Mouse (Mus musculus): Measurements from ENCODE around the gene Lrrc10b. TPM values are rescaled to one million over a fixed set of nuclear protein-coding genes. Genes with fewer than 3 reads are reported as not detected.

Lrrc10b gene
- not detected in 2 replicates for polyA plus RNA-seq (2012; ENCODE audit: insufficient read depth, insufficient read length, missing spikeins)

- H3K4me1 ChIP-seq (ENCODE audit: control insufficient read depth, insufficient read depth, insufficient read length, low read length): no peaks in the 10 kb centered on the region
- peak within 1 kb of the TSS; percentile 41 for H3K4me3 ChIP-seq (ENCODE audit: insufficient read depth, low read depth, low read length)
- H3K27ac ChIP-seq (replicated peaks; ENCODE audit: low read depth, low read length): no peak within 1 kb of the TSS
Observed at GRCm38 (mm10) chr19:10456752-10457483, at the start of gene Lrrc10b. Gene Lrrc10b, minus strand, starts transcription at chr19:10457473.

GRCm38 (mm10) chr19:10502571-10502970 lies 45.3 kb upstream of the Lrrc10b start:
- Histone ChIP-seq H3K4me3 (ENCODE audit: insufficient read depth, low read depth, low read length) (no peak overlapping the region), H3K27ac (replicated peaks; ENCODE audit: low read depth, low read length) (no peak overlapping the region), H3K4me1 (ENCODE audit: control insufficient read depth, insufficient read depth, insufficient read length, low read length) (no peaks in the 10 kb centered on the region)

GRCm38 (mm10) chr19:10500581-10500980 lies 43.3 kb upstream of the Lrrc10b start:
- no peaks in the 10 kb centered on the region for H3K4me1 ChIP-seq (ENCODE audit: control insufficient read depth, insufficient read depth, insufficient read length, low read length)
- no peak overlapping the region for H3K4me3 ChIP-seq (ENCODE audit: insufficient read depth, low read depth, low read length)
- no peak overlapping the region for H3K27ac ChIP-seq (replicated peaks; ENCODE audit: low read depth, low read length)

GRCm38 (mm10) chr19:10497512-10498160 lies 40.4 kb upstream of the Lrrc10b start:
- Histone ChIP-seq H3K4me3 (ENCODE audit: insufficient read depth, low read depth, low read length) (no peak overlapping the region), H3K27ac (replicated peaks; ENCODE audit: low read depth, low read length) (no peak overlapping the region), H3K4me1 (ENCODE audit: control insufficient read depth, insufficient read depth, insufficient read length, low read length) (no peaks in the 10 kb centered on the region)

GRCm38 (mm10) chr19:10496976-10497375 lies 39.7 kb upstream of the Lrrc10b start:
- H3K4me3 ChIP-seq (ENCODE audit: insufficient read depth, low read depth, low read length): no peak overlapping the region
- H3K27ac ChIP-seq (replicated peaks; ENCODE audit: low read depth, low read length): no peak overlapping the region
- no peaks in the 10 kb centered on the region for H3K4me1 ChIP-seq (ENCODE audit: control insufficient read depth, insufficient read depth, insufficient read length, low read length)

- Histone ChIP-seq H3K27ac (replicated peaks; ENCODE audit: low read depth, low read length) (no peak overlapping the region), H3K4me3 (ENCODE audit: insufficient read depth, low read depth, low read length) (no peak overlapping the region), H3K4me1 (ENCODE audit: control insufficient read depth, insufficient read depth, insufficient read length, low read length) (no peaks in the 10 kb centered on the region)
Observed at GRCm38 (mm10) chr19:10495670-10496069, 38.4 kb upstream of the Lrrc10b start.

- Histone ChIP-seq H3K27ac (replicated peaks; ENCODE audit: low read depth, low read length) (no peak overlapping the region), H3K4me1 (ENCODE audit: control insufficient read depth, insufficient read depth, insufficient read length, low read length) (no peaks in the 10 kb centered on the region), H3K4me3 (ENCODE audit: insufficient read depth, low read depth, low read length) (no peak overlapping the region)
Observed at GRCm38 (mm10) chr19:10486264-10486738, 29.0 kb upstream of the Lrrc10b start.

GRCm38 (mm10) chr19:10482703-10483102 lies 25.4 kb upstream of the Lrrc10b start, which contains the start of gene Ppp1r32:
Gene Ppp1r32, minus strand, starts transcription at chr19:10482928.
- Histone ChIP-seq H3K4me1 (ENCODE audit: control insufficient read depth, insufficient read depth, insufficient read length, low read length) (no peaks in the 10 kb centered on the region), H3K27ac (replicated peaks; ENCODE audit: low read depth, low read length) (no peak within 1 kb of the TSS), H3K4me3 (ENCODE audit: insufficient read depth, low read depth, low read length) (no peak within 1 kb of the TSS)

GRCm38 (mm10) chr19:10479541-10479940 lies 22.3 kb upstream of the Lrrc10b start:
- H3K27ac ChIP-seq (replicated peaks; ENCODE audit: low read depth, low read length): no peak overlapping the region
- H3K4me3 ChIP-seq (ENCODE audit: insufficient read depth, low read depth, low read length): no peak overlapping the region
- no peaks in the 10 kb centered on the region for H3K4me1 ChIP-seq (ENCODE audit: control insufficient read depth, insufficient read depth, insufficient read length, low read length)

- no peaks in the 10 kb centered on the region for H3K4me1 ChIP-seq (ENCODE audit: control insufficient read depth, insufficient read depth, insufficient read length, low read length)
- H3K4me3 ChIP-seq (ENCODE audit: insufficient read depth, low read depth, low read length): no peak overlapping the region
- no peak overlapping the region for H3K27ac ChIP-seq (replicated peaks; ENCODE audit: low read depth, low read length)
Observed at GRCm38 (mm10) chr19:10473779-10474178, 16.5 kb upstream of the Lrrc10b start.

GRCm38 (mm10) chr19:10472958-10473357 lies 15.7 kb upstream of the Lrrc10b start:
- no peaks in the 10 kb centered on the region for H3K4me1 ChIP-seq (ENCODE audit: control insufficient read depth, insufficient read depth, insufficient read length, low read length)
- H3K4me3 ChIP-seq (ENCODE audit: insufficient read depth, low read depth, low read length): no peak overlapping the region
- H3K27ac ChIP-seq (replicated peaks; ENCODE audit: low read depth, low read length): no peak overlapping the region

GRCm38 (mm10) chr19:10469171-10469658 lies 11.9 kb upstream of the Lrrc10b start:
- Histone ChIP-seq H3K4me1 (ENCODE audit: control insufficient read depth, insufficient read depth, insufficient read length, low read length) (no peaks in the 10 kb centered on the region), H3K4me3 (ENCODE audit: insufficient read depth, low read depth, low read length) (no peak overlapping the region), H3K27ac (replicated peaks; ENCODE audit: low read depth, low read length) (no peak overlapping the region)

GRCm38 (mm10) chr19:10464427-10464826 lies 7.2 kb upstream of the Lrrc10b start:
- Histone ChIP-seq H3K4me3 (ENCODE audit: insufficient read depth, low read depth, low read length) (no peak overlapping the region), H3K4me1 (ENCODE audit: control insufficient read depth, insufficient read depth, insufficient read length, low read length) (no peaks in the 10 kb centered on the region), H3K27ac (replicated peaks; ENCODE audit: low read depth, low read length) (no peak overlapping the region)

- H3K27ac ChIP-seq (replicated peaks; ENCODE audit: low read depth, low read length): no peak overlapping the region
- H3K4me3 ChIP-seq (ENCODE audit: insufficient read depth, low read depth, low read length): no peak overlapping the region
- no peaks in the 10 kb centered on the region for H3K4me1 ChIP-seq (ENCODE audit: control insufficient read depth, insufficient read depth, insufficient read length, low read length)
Observed at GRCm38 (mm10) chr19:10461584-10461983, 4.3 kb upstream of the Lrrc10b start.

GRCm38 (mm10) chr19:10459907-10460306 lies 2.6 kb upstream of the Lrrc10b start:
- Histone ChIP-seq H3K27ac (replicated peaks; ENCODE audit: low read depth, low read length) (no peak overlapping the region), H3K4me3 (ENCODE audit: insufficient read depth, low read depth, low read length) (no peak overlapping the region), H3K4me1 (ENCODE audit: control insufficient read depth, insufficient read depth, insufficient read length, low read length) (no peaks in the 10 kb centered on the region)

Measured in brown adipose tissue, adult 24 weeks (tissue).